Mouse (Mus musculus): ENCODE measurements around the gene Tmem119.

Gene Tmem119

DNA sequence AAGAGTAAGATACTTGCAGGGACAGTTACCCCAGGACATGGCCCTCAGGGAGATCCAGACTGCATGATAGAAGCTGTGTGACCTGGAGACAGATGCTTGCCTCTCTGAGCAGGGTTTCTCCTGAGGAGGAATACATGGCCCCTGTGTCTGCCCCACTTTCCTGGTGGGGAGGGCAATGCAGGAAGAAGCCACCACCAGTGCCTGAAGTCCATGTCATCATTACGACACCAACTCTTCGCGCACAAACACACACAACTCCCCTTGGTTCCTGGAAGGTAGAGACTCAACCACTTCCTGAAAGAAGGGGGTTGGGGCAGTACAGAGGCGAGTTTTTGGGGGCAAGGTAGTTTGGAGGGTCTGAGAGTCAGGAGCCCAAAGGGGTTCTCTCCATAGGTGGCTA is 23.9 kb upstream of the Tmem119 start:
- in situ Hi-C loops (cut with MboI, MseI) = no loop called here

DNA sequence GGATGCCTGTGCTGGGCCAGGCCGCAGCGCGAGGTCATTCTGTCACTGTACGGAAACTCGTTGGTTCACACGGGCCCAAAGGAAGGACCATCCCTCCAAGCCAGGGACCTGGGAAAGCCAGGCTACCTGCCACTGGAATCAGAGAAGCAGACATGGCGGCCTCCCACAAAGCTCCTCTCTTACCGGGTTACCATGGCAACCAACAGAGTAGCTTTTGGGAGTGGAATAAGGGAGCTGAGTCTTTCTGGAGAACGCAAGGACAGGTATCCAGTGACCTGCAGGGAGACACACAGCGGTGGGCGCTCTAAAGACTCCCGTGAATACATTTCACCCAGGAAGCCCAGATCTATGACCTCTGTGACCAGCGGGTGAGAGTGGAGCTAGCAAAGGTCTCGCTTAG is 18.3 kb upstream of the Tmem119 start:
- in situ Hi-C loops (cut with MboI, MseI) = no loop called here

DNA sequence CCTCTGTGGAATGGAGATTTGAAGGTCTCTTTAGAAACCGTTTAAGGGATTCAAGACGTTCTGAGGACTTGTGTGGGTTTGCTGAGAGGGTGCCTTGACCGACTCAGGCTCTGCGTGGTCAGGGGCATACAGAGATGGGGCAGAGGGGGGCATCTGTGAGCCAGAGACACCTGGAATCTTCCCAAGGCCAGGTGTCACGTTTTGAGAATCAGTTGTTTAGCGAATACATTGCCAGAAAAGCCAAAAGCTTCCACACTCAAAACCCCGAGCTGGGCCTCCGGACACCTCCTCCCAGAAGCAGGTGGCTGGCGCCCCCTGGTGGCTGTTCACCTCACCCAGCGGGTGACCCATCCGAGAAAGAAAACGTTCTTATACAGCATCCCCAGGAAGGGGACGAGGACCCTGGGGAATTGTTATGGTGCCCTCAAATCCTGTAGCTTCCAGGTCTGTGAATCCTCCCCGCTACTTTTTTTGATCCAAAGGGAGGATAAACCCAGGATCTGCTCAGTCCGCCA is 15.4 kb upstream of the Tmem119 start:
- in situ Hi-C loops (cut with MboI, MseI) = no loop called here

DNA sequence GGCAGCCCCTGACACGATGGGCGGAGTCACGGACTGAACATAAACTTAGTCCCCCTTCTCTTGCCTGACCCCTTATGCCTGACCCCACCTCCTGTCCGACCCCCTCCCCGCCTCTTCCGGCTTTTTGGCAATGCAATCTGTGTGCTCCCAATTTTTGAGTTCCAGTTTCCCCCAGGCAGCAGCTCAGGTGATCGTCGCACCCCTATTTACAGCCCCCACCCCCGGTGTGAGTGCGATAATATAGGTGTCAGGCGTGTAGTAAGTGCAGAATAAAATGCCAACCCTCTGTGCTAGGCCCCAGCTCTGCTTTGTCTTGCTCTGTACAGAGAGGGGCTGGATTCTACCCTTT is 14.7 kb upstream of the Tmem119 start:
- in situ Hi-C loops (cut with MboI, MseI) = no loop called here

DNA sequence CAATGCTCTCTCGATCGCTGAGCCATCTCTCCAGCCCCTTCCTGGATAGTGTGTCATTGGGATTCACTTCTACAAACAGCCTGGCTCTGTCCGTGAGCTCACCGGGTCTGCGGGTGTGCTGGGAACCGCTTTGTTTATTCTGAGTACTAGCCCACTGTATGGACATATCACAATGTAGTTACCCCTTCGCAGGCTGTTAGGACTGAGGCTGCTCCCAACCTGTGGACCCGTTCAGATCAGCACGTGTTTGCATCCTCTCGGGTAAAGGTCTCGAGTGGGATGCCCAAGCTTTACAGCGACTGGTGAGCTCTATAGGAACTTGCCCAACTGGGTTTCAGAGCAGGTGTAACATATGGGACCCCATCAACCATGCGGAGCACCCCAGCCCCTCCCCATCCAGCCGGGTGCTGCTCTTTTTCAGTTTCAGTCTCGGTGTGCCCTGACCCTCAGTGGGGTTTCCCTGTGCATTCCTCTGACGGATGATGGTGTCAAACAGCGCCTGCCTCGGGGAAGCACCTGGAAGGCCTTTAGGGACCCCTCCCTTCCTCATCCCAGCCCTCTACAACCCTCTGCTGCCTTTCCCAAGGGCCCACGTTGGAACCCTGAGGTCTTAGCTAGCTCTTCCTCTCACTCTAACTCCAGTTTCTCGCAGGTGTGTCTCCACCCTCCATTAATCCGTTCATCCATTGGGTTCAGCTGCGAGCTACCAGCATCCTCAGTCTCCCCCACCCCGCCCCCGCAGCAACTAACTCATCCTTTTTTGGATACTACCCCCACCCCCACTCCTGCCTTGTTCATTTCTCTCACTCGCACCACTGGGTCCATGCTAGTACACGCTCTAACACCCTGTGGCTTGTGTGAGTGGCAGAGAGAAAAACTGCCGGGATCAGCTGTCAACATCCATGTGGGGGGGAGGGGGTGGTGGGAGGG is 14.1 kb upstream of the Tmem119 start:
- in situ Hi-C loops (cut with MboI, MseI) = loop anchor here (5.0 kb wide), 1 partner anchor 42 kb away; the partner anchor contains the start of genes Iscu and Sart3

DNA sequence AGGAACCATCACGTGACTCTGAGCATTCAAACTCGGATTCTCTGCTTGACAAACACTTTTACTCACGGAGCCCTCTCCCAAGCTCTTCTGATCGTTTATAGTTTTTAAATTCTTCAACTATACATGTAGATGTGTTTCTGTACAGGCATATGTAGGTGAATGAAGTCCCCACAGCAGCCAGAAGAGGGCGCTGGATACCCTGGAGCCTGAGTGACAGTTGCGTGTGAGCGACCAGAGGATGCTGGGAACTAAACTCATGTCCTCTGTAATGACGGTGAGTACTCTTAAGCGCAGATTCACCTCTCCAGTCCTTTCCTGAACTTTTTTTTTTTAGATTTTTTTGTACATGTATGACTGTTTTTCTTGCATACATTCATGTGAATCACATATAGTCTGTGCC is 13.3 kb upstream of the Tmem119 start:
- in situ Hi-C loops (cut with MboI, MseI) = loop anchor here (5.0 kb wide), 1 partner anchor 41 kb away; the partner anchor contains the start of genes Iscu and Sart3

DNA sequence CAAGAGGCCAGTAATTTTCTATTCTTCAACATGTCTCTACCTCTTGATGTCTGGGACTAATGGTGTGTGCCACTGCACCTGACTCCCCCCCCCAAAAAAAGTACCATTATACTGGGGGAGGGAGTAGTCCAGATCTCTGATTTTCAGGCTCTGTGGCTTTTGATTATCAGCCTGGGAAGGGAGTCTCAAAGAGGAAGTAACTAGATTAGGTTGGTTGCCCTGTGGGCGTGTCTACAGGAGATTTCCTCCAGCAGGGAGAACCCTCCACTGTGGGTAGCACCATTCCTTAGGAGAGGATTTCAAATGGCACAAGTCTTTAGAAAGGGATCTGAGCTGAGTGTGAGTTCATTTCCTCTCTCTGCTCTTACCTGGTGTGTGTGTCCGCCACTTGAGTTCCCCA is 12.3 kb upstream of the Tmem119 start:
- in situ Hi-C loops (cut with MboI, MseI) = loop anchor here (5.0 kb wide), 1 partner anchor 40 kb away; the partner anchor contains the start of genes Iscu and Sart3

DNA sequence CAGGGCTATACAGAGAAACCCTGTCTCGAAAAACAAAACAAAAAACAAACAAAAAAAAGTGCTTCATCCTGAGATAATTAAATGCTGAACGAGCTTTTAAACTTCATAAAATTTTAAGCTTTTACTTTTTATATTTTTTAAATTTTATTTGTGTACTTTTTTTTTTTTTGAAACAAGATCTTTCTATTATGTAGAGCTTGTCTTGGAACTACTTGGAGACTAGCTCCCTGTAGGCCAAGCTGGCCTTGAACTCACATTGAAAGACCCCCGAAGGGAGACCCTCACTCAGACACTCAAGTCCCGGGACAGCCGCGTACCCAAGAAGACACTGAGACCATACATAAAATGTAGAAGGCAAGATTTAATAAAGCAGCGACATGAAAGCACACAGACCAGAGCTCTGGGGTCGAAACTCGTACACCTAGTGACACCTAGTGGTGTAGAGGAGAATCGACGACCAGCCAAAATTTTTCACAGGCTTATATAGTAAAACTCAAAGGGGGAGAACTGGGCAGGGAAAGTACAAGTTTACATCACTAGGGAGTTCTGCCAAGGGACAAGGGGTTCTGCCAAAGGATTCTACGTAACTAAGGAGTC is 11.6 kb upstream of the Tmem119 start:
- in situ Hi-C loops (cut with MboI, MseI) = loop anchor here (5.0 kb wide), 1 partner anchor 40 kb away; the partner anchor contains the start of genes Iscu and Sart3

DNA sequence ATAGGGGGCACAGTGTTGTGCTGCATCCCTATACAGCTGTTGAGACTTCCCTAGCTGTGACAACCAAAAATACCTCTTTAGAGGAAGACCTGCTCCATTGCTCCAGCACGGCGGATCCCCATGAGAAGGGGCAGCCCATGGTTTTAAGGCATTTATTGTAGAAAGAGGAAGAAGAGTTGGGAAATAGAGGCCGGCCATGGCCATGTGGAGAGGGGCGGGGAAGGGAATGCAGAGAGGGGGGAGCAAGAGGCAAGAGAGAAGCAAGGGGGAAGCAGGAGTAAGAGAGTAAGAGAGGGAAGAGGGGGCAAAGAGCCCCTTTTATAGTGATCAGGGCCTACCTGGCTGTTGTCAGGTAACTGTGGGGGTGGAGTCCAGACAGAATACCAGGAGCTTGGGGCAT is 9.8 kb upstream of the Tmem119 start:
- in situ Hi-C loops (cut with MboI, MseI) = loop anchor here (5.0 kb wide), 1 partner anchor 38 kb away; the partner anchor contains the start of genes Iscu and Sart3

DNA sequence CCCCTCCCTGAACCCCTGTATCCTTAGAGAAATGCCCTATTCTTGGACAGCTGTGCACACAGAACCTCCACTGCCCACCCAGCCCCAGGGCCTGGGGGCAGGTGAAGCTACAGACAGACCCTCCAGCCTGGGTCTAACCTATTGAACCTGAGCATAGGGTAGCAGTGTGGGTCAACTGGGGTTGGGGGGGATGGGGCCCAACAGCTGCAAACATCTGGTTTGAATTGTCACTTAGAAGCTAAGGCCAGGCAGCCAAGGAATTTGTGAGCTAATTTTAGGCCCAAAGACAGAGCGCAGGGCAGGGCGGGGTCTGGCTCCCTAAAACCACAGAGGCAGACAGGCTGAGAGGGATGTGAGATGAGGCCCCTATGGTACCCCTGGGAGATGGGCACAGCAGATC is 7.9 kb upstream of the Tmem119 start:
- in situ Hi-C loops (cut with MboI, MseI) = no loop called here

DNA sequence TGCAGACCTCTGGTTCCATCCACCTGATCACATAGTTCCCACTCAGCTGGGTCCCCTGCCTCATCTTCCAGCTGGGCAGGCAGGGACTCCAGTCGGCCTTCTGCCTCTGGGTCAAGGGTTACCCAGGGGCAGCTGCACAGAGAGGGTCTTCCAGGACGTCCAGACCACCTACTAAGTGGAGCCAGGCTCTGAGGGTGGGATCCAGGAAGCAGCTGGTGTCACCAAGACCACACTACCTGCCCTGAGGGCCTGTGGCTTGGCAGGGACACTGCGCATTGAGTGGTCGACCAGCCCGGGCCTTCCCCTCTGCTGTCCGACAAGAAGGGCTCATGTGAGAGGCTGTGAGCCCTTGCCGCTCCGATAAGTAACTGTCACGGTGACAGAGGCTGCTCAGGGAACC is 7.4 kb upstream of the Tmem119 start:
- in situ Hi-C loops (cut with MboI, MseI) = no loop called here

DNA sequence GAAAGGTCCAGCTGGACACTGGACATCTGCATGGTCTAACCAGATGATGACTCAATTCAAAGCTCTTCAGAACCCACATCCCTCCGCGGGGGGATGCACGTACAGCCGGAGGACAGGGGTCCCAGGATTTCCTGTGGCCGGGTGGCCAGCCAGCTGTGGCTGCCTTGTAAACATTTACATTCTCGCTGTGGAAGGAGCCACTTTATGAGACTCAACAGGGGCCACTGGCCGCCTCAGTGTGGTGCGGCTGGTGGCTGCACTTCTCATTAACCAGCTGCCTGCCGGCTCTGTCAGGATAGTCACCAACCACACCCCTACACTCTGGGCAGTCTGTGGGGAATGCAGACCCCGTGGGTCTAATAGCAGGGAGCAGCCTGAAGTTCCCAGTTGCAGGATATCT is 6.1 kb upstream of the Tmem119 start:
- in situ Hi-C loops (cut with MboI, MseI) = no loop called here

DNA sequence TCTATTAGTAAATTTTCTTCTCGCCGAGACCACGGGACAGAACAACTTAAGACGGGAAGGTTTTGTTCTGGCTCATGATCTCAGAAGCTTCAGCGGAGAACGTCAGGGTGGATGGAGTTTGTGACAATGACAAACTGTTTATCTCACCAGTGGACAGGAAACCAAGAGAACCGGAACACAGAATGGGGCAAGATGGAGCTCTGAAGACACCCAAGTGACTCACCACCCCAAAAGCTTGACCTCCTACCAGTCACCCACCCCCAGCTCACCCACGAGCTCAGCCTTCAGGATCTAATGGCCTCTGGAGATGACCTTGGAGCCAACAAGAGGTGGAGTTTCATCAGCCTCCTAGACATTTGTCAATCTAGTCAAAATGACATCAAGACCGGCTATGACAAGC is 5.0 kb upstream of the Tmem119 start:
- in situ Hi-C loops (cut with MboI, MseI) = no loop called here

DNA sequence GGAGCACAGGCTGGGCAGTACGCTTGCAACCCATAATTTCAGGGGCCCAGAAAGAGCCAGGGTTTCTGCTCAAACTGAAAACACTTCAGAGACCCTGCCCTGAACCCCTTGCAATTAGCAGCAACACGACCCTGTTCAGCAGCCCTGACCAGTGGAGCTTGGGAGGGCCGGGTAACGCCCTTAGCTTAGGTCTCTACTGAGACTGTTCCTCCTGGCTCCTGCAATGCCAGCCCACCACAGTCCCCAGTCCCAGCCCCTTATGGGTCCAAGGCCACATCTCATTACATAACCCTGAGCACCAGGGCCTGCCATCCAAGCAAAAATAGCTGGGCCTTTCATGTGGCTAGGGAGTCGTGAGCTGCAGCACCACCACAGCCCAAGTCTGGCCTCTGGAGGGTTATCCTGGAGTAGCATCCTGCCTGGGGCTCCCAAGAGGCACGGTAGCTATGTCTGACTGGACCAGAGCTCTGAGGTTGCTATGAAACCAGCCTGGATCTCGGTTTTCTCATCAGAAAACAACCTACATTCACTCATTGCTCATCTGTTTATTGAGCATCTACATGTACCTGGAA is 4.2 kb upstream of the Tmem119 start:
- in situ Hi-C loops (cut with MboI, MseI) = no loop called here

DNA sequence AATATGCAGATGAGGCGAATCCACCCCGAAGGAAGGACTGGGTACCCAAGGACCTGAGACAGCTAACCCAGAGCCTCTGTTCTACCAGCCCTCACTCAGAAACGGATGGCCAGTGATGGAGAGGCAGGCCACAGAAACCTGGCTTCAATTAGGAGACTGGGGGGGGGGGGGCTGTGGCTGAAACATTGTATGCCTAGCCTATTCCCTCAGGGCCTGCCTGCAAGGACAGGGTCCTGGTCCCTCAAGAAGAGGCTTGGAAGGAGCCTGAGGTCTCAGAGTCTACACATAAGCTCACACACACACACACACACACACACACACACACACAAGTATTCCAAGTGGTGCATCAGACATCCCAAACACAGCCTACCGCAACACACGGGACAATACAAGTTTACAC is 625 bp downstream of the Tmem119 start:
- in situ Hi-C loops (cut with MboI, MseI) = no loop called here

DNA sequence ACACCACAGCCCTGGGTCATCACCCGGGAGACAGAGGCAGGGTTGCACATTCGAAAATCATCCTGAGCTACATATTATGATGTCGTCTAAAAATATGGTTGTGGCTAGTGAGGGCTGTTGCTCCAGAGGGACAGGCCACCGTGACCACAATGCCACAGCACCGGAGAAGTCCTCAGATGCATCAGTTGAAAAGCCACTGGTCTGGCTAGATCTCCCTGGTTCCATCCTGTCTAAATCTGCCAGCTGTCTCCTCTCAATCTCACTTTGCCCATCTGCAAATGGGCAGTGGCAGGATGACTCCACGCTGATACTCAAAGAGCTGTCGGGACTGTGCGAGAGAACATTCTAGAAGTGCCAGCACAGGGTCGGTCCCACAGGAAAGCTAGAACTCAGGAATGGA is 1.8 kb downstream of the Tmem119 start:
- in situ Hi-C loops (cut with MboI, MseI) = no loop called here

DNA sequence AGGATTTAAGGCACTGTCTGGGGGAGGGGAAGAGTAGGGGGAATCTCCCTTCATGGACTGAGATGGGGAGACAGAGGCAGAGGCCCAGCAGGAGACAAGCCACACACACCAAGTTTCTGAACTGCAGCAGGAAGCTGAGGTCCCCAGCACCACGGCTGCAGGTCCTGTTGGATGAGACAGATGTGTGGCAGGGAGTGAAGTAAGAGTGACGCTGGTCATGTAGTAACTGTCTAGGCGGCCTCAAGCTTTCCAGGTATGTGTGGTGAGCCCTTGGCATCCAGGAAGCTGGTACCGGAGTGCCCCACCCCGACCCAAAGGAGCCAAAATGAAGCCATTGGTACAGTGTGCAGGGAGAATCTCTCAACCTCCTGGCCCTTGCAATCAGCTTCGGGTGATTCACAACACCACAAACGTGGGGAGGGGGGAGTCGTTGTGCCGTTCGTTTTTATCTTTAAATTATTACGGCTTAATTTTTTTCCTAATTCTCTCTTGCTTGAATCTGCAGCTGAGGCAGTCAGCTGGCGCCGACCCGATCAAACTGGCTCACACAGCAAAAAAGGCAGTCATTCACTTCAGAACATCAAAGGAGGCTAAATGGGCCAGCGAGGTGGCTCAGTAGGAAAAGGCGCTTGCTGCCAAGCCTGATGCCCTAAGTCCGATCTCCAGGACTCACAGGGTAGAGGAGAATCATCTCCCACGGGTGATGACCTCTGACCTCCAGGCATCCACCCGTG is 3.0 kb downstream of the Tmem119 start:
- in situ Hi-C loops (cut with MboI, MseI) = no loop called here

DNA sequence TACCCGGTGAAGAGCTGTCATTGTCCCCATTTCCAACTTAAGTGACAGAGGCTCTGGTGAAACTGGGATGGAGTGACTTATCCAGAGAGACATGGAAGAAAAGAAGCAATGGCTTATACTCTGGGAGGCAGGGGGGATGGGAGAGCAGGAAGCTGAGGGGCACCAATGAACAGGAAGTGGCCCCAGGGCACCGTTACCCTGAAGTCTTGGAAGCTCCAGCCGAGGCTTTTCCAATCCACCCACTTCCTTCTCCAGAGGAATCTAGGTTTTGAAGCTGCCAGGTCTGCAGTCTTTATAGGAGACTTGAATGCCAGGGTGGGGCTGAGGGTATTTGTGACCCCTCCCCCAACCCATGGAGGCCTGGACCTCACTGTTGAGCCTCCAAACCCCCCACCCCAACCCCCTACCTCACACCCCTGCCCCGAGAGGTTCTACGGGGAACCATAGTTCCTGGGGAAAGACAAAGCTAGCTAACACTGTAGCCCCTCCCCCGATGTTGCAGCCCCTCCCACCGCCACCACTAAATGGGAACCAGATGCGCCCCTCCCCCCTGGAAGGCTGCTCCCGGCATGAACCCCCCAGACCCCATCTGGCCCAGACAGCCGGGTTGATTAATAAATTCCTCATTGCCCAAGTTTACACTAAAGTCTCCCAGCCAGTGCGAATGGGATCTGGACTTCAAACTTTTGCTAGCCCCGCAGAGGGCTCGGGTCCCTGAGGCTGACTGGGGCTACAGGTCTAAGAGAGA is 3.7 kb downstream of the Tmem119 start:
- in situ Hi-C loops (cut with MboI, MseI) = no loop called here

DNA sequence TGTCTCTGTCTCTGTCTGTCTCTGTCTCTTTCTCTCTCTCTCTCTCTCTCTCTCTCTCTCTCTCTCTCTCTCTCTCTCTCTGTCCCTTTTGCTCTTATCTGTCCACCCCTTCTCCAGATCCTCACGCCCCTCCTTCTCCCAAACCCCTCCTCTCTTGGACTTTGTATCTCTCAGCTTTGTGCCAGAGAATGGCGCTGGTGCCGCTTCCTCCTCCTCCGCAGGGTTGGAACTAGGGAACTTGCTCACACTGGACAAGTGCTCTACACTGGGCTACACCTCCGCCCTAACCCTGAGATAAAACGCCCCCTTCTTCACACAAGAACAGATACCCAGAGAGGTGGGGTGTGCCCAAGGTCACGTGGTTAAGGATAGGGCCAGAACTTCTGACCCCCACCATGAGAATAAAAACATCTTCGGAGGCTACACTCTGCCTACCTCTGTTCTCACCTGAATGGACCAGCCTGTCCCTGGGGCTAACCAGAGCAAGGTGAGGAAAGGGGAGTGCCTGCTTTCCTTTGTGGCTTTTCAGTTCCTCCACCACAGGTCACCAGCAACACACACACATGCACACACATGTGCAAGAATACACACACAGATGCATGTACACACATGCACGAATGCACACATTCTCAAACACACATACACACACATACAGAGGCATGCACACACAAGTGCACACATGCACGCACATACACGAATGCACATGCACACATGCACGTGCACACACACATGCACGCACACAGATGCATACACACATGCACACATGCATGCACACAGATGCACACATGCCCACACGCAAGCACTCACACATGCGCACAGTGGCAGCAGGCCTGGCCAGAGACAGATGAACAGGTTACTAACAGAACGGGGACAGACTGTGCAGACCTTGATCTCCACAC is 8.9 kb downstream of the Tmem119 start:
- in situ Hi-C loops (cut with MboI, MseI) = no loop called here

All from T-helper 1 cell (primary cell).